Mouse (Mus musculus) CH12.LX (cell line): Measurements from ENCODE around the gene Hsp90ab1. TPM values are rescaled to one million over a fixed set of nuclear protein-coding genes. Genes with fewer than 3 reads are reported as not detected.

ENCODE experiments used
- DNase-seq: peaks from one replicate; pipeline ENCODE4 v3.0.0-alpha.2; 2013; ENCODE audit errors: extremely low read depth
- H3K27ac ChIP-seq: 2 replicates; pipeline ENCODE4 v1.5.1; 2012; ENCODE audit warnings: low read depth, mild to moderate bottlenecking, control low read depth, moderate library complexity; ENCODE audit not compliant: insufficient read depth
- H3K27me3 ChIP-seq: replicated peaks from 2 replicates; pipeline ENCODE3; 2012; ENCODE audit warnings: inconsistent platforms
- H3K36me3 ChIP-seq, 2 experiments: replicated peaks in 1 of 2; 2 replicates each; pipeline versions ENCODE3 to v1.6.1; 2012; ENCODE audit warnings: inconsistent platforms in 1 of 2, low read length in 1 of 2, mild to moderate bottlenecking in 1 of 2, mixed read lengths in 1 of 2, moderate library complexity in 1 of 2; ENCODE audit not compliant: control insufficient read depth in 1 of 2, insufficient read depth in 1 of 2
- H3K4me1 ChIP-seq, 2 experiments: 2 replicates each; pipeline ENCODE4 v1.6.1; 2012; ENCODE audit warnings: inconsistent platforms in 1 of 2, moderate library complexity in 1 of 2; ENCODE audit not compliant: insufficient read depth in 2 of 2, control insufficient read depth in 1 of 2
- H3K4me2 ChIP-seq: 2 replicates; pipeline ENCODE4 v1.6.1; 2012; ENCODE audit warnings: low read depth, mild to moderate bottlenecking, control low read depth; ENCODE audit not compliant: poor library complexity, insufficient read depth, severe bottlenecking
- H3K4me3 ChIP-seq, 3 experiments: fragments of 150-350 bp in 1 of 3; sonication (generic) in 1 of 3; replicated peaks in 1 of 3; 2 replicates each; pipeline versions ENCODE3 to v1.5.1; 2011 to 2012; ENCODE audit warnings: low read depth in 2 of 3, low read length in 2 of 3, mild to moderate bottlenecking in 2 of 3, moderate library complexity in 2 of 3, control low read depth in 1 of 3, improper control_type of control experiment in 1 of 3, inconsistent platforms in 1 of 3, mixed read lengths in 1 of 3; ENCODE audit not compliant: poor library complexity in 1 of 3
- H3K79me2 ChIP-seq: replicated peaks from 2 replicates; pipeline ENCODE4 v1.6.1; 2012; ENCODE audit warnings: mild to moderate bottlenecking, moderate library complexity; ENCODE audit not compliant: control insufficient read depth, poor library complexity, insufficient read depth, severe bottlenecking; ENCODE audit errors: extremely low read depth
- H3K9ac ChIP-seq: 2 replicates; pipeline ENCODE4 v1.6.1; 2012; ENCODE audit warnings: low read depth, mild to moderate bottlenecking, control low read depth, moderate library complexity; ENCODE audit not compliant: insufficient read depth
- H3K9me3 ChIP-seq: replicated peaks from 2 replicates; pipeline ENCODE3; 2012; ENCODE audit warnings: low read length, inconsistent platforms, mixed read lengths
- BHLHE40 ChIP-seq: IDR thresholded peaks from 2 replicates; pipeline ENCODE4 v1.6.1; 2011; ENCODE audit warnings: mild to moderate bottlenecking, low read depth, low read length, improper control_type of control experiment
- CHD1 ChIP-seq: IDR thresholded peaks from 2 replicates; pipeline ENCODE4 v1.6.1; 2012; ENCODE audit warnings: low read depth, low read length, improper control_type of control experiment, inconsistent platforms
- CTCF ChIP-seq, 2 experiments: IDR thresholded peaks in 1 of 2; conservative IDR thresholded peaks in 1 of 2; 2 replicates each; pipeline ENCODE4 v1.5.1; 2011 to 2012; ENCODE audit warnings: low read depth in 2 of 2, low read length in 2 of 2, improper control_type of control experiment in 1 of 2, inconsistent platforms in 1 of 2, mild to moderate bottlenecking in 1 of 2, moderate library complexity in 1 of 2
- GABPA ChIP-seq: IDR thresholded peaks from 2 replicates; pipeline ENCODE4 v1.6.1; 2012; ENCODE audit warnings: low read depth, low read length, improper control_type of control experiment, inconsistent platforms; ENCODE audit not compliant: insufficient replicate concordance
- IRF4 ChIP-seq: IDR thresholded peaks from 2 replicates; pipeline ENCODE4 v1.6.1; 2014; ENCODE audit warnings: low read depth, mild to moderate bottlenecking, inconsistent platforms, low read length, improper control_type of control experiment
- JUND ChIP-seq: conservative IDR thresholded peaks from 2 replicates; pipeline ENCODE4 v1.6.1; 2011; ENCODE audit warnings: low read depth, low read length, improper control_type of control experiment
- KAT2A ChIP-seq: IDR thresholded peaks from 2 replicates; pipeline ENCODE4 v1.6.1; 2012; ENCODE audit warnings: low read length, improper control_type of control experiment, inconsistent platforms; ENCODE audit not compliant: insufficient replicate concordance
- MAFK ChIP-seq: IDR thresholded peaks from 2 replicates; pipeline ENCODE4 v1.6.1; 2011; ENCODE audit warnings: low read length, improper control_type of control experiment; ENCODE audit not compliant: insufficient replicate concordance
- MAX ChIP-seq: IDR thresholded peaks from 2 replicates; pipeline ENCODE4 v1.6.1; 2011; ENCODE audit warnings: low read length, improper control_type of control experiment
- MAZ ChIP-seq: IDR thresholded peaks from 2 replicates; pipeline ENCODE4 v1.6.1; 2012; ENCODE audit warnings: low read depth, mild to moderate bottlenecking, inconsistent platforms, low read length, improper control_type of control experiment, moderate library complexity
- MYC ChIP-seq: IDR thresholded peaks from 2 replicates; pipeline ENCODE4 v1.6.1; 2011; ENCODE audit warnings: low read depth, mild to moderate bottlenecking, improper control_type of control experiment, low read length
- NRF1 ChIP-seq: IDR thresholded peaks from 2 replicates; pipeline ENCODE4 v1.6.1; 2014; ENCODE audit warnings: low read depth, mild to moderate bottlenecking, inconsistent platforms, low read length, improper control_type of control experiment, moderate library complexity
- PAX5 ChIP-seq: IDR thresholded peaks from 2 replicates; pipeline ENCODE4 v1.6.1; 2012; ENCODE audit warnings: low read length, inconsistent platforms, mixed read lengths
- POLR2A ChIP-seq: IDR thresholded peaks from 2 replicates; pipeline ENCODE4 v1.6.1; 2011; ENCODE audit warnings: low read depth, mild to moderate bottlenecking, improper control_type of control experiment, low read length
- TBP ChIP-seq: conservative IDR thresholded peaks from 2 replicates; pipeline ENCODE4 v1.6.1; 2011; ENCODE audit warnings: low read depth, low read length, improper control_type of control experiment
- TCF12 ChIP-seq: IDR thresholded peaks from 2 replicates; pipeline ENCODE4 v1.6.1; 2014; ENCODE audit warnings: low read depth, mild to moderate bottlenecking, inconsistent platforms, low read length, improper control_type of control experiment
- USF1 ChIP-seq: IDR thresholded peaks from 2 replicates; pipeline ENCODE4 v1.6.1; 2014; ENCODE audit warnings: low read depth, mild to moderate bottlenecking, inconsistent platforms, low read length, improper control_type of control experiment
- USF2 ChIP-seq: conservative IDR thresholded peaks from 2 replicates; pipeline ENCODE4 v1.6.1; 2011; ENCODE audit warnings: low read depth, low read length, improper control_type of control experiment
- ZC3H11A ChIP-seq: IDR thresholded peaks from 2 replicates; pipeline ENCODE4 v1.6.1; 2012; ENCODE audit warnings: low read depth, mild to moderate bottlenecking, inconsistent platforms, low read length, improper control_type of control experiment
- ZKSCAN1 ChIP-seq: IDR thresholded peaks from 2 replicates; pipeline ENCODE4 v1.6.1; 2012; ENCODE audit warnings: low read depth, inconsistent platforms, low read length, improper control_type of control experiment, borderline replicate concordance
- ZMIZ1 ChIP-seq: IDR thresholded peaks from 2 replicates; pipeline ENCODE4 v1.6.1; 2012; ENCODE audit warnings: low read depth, mild to moderate bottlenecking, inconsistent platforms, low read length, improper control_type of control experiment
- ZNF384 ChIP-seq: IDR thresholded peaks from 2 replicates; pipeline ENCODE4 v1.6.1; 2012; ENCODE audit warnings: low read depth, low read length, improper control_type of control experiment, inconsistent platforms
- dilution Hi-C: fragments of 300-500 bp; cut with MboI; formaldehyde crosslinking; loops from 2 replicates; pipeline ENCODE4 v1.14.3; 2020; ENCODE audit warnings: low sequenced_read_pairs; ENCODE audit not compliant: extremely low pct_unique_long_range_greater_than_20kb, extremely low pct_ligation_motif_present
- in situ Hi-C: fragments of 300-500 bp; cut with MboI; formaldehyde crosslinking; loops from 3 replicates; pipeline ENCODE4 v1.14.3; 2019; ENCODE audit warnings: low sequenced_read_pairs, low pct_ligation_motif_present, low pct_unique_long_range_greater_than_20kb, mixed read lengths
- polyA plus RNA-seq: library from polyadenylated mRNA; unstranded; fragments of >175 nt; gene quantifications from 2 replicates; pipeline ENCODE4 v1.2.1, GENCODE M21; 2012; ENCODE audit warnings: low read depth; ENCODE audit not compliant: insufficient read length
- total RNA-seq, 2 experiments: library from RNA; depleted of rRNA; stranded (reverse); fragments of 300-350 nt in 1 of 2; fragments of >200 nt in 1 of 2; gene quantifications; 2 replicates each; pipeline ENCODE4 v1.2.3; 2012 to 2014

The Hsp90ab1 gene
- total and polyA plus RNA-seq, 3 experiments, result 790 to 4,858 (median 1,180) TPM

- DNase-seq, result no peak
- H3K9me3 ChIP-seq, result no peaks in the 10 kb centered on the region
- H3K9ac ChIP-seq, result no peak overlapping the region
- peaks cover 0 to 18% of the 10 kb centered on the region in 2 experiments; a peak in 2 of 4 replicates for H3K4me1 ChIP-seq
- H3K79me2 ChIP-seq, result no peaks in the 10 kb centered on the region
- H3K36me3 ChIP-seq, result peaks cover 0 to 3% of the 10 kb centered on the region in 2 experiments
- no peak overlapping the region for H3K4me3 ChIP-seq
- TF ChIP-seq GABPA (no peak), TBP (no peak), POLR2A (no peak), MYC (no peak), BHLHE40 (no peak), USF2 (no peak), PAX5 (no peak), CTCF (conservative IDR thresholded peaks at IDR 0.05 in 1 of 2, IDR thresholded peaks at IDR 0.05 in 1 of 2; ENCODE audit: low read depth in 2 of 2, low read length in 2 of 2) (no peak), ZC3H11A (no peak), ZMIZ1 (no peak), TCF12 (no peak), ZNF384 (no peak), NRF1 (no peak), MAX (no peak), MAFK (no peak), USF1 (no peak), IRF4 (no peak), JUND (no peak), ZKSCAN1 (no peak), KAT2A (no peak)
- no peak overlapping the region for H3K4me2 ChIP-seq
- H3K27ac ChIP-seq, result no peak overlapping the region
- in situ Hi-C loops, result no loop called here
- dilution Hi-C loops, result no loop called here
- peaks cover 1% of the 10 kb centered on the region for H3K27me3 ChIP-seq
These were observed 44.6 kb upstream of the Hsp90ab1 start for GRCm38 (mm10) chr17:45617655-45618054.

- no peak overlapping the region for H3K27ac ChIP-seq
- dilution Hi-C loops, result no loop called here
- TF ChIP-seq MAZ (no peak), CHD1 (no peak), PAX5 (no peak)
These were observed 43.6 kb upstream of the Hsp90ab1 start for GRCm38 (mm10) chr17:45616679-45617078.

More at GRCm38 (mm10) chr17:45616679-45617078, 43.6 kb upstream of the Hsp90ab1 start:
- Histone ChIP-seq H3K4me1 (peaks cover 0 to 19% of the 10 kb centered on the region in 2 experiments; a peak in 2 of 4 replicates), H3K36me3 (peaks cover 0 to 2% of the 10 kb centered on the region in 2 experiments), H3K9ac (no peak overlapping the region), H3K4me2 (no peak overlapping the region), H3K27me3 (peaks cover 1% of the 10 kb centered on the region), H3K79me2 (no peaks in the 10 kb centered on the region), H3K9me3 (no peaks in the 10 kb centered on the region), H3K4me3 (no peak overlapping the region)
- in situ Hi-C loops, result no loop called here
- DNase-seq, result no peak
